Mouse (Mus musculus): ENCODE results near the gene Dip2b.
A peak's percentile ranks its signal among the peaks of the same experiment; 100 is the strongest.

Dip2b gene

GRCm38 (mm10) chr15:100084882-100085281 is 46.4 kb downstream of the Dip2b start:
- no peak for DNase-seq (ENCODE audit: low spot score)

GRCm38 (mm10) chr15:100088021-100088420 is 49.6 kb downstream of the Dip2b start:
- no peak for DNase-seq (ENCODE audit: low spot score)

GRCm38 (mm10) chr15:100089645-100090053 is 51.2 kb downstream of the Dip2b start:
- DNase-seq (ENCODE audit: low spot score) = peak; percentile 74

GRCm38 (mm10) chr15:100091818-100092217 is 53.4 kb downstream of the Dip2b start:
- no peak for DNase-seq (ENCODE audit: low spot score)

- DNase-seq (ENCODE audit: low spot score) = peak; percentile 40
These were observed 53.8 kb downstream of the Dip2b start for GRCm38 (mm10) chr15:100092258-100092657.

GRCm38 (mm10) chr15:100096587-100097428 is 58.3 kb downstream of the Dip2b start:
- DNase-seq (ENCODE audit: low spot score) = no peak

GRCm38 (mm10) chr15:100100336-100100735 is 61.9 kb downstream of the Dip2b start:
- DNase-seq (ENCODE audit: low spot score) = no peak

GRCm38 (mm10) chr15:100101206-100101605 is 62.7 kb downstream of the Dip2b start:
- DNase-seq (ENCODE audit: low spot score) = no peak

- no peak for DNase-seq (ENCODE audit: low spot score)
These were observed 65.7 kb downstream of the Dip2b start for GRCm38 (mm10) chr15:100104126-100104525.

- DNase-seq (ENCODE audit: low spot score) = no peak
These were observed 69.8 kb downstream of the Dip2b start for GRCm38 (mm10) chr15:100108071-100108782.

- no peak for DNase-seq (ENCODE audit: low spot score)
These were observed 71.5 kb downstream of the Dip2b start for GRCm38 (mm10) chr15:100109916-100110315.

- no peak for DNase-seq (ENCODE audit: low spot score)
These were observed 73.4 kb downstream of the Dip2b start for GRCm38 (mm10) chr15:100111891-100112290.

- DNase-seq (ENCODE audit: low spot score) = no peak
These were observed 74.0 kb downstream of the Dip2b start for GRCm38 (mm10) chr15:100112309-100112966.

GRCm38 (mm10) chr15:100113343-100114275 is 75.1 kb downstream of the Dip2b start:
- DNase-seq (ENCODE audit: low spot score) = peak; percentile 80

- no peak for DNase-seq (ENCODE audit: low spot score)
These were observed 77.0 kb downstream of the Dip2b start for GRCm38 (mm10) chr15:100115416-100115815.

GRCm38 (mm10) chr15:100116325-100116724 is 77.9 kb downstream of the Dip2b start:
- no peak for DNase-seq (ENCODE audit: low spot score)

- DNase-seq (ENCODE audit: low spot score) = no peak
These were observed 80.8 kb downstream of the Dip2b start for GRCm38 (mm10) chr15:100119225-100119788.

GRCm38 (mm10) chr15:100121437-100121836 is 83.0 kb downstream of the Dip2b start:
- DNase-seq (ENCODE audit: low spot score) = no peak

- no peak for DNase-seq (ENCODE audit: low spot score)
These were observed 85.4 kb downstream of the Dip2b start for GRCm38 (mm10) chr15:100123867-100124266.

- no peak for DNase-seq (ENCODE audit: low spot score)
These were observed 86.8 kb downstream of the Dip2b start for GRCm38 (mm10) chr15:100125245-100125644.

- DNase-seq (ENCODE audit: low spot score) = peak; percentile 89
These were observed 88.1 kb downstream of the Dip2b start for GRCm38 (mm10) chr15:100126456-100127107.
